Mouse (Mus musculus) left cerebral cortex, postnatal 4 days (tissue): ENCODE results near the gene Lipm. TPM values are rescaled to one million over a fixed set of nuclear protein-coding genes. Genes with fewer than 3 reads are reported as not detected.

ENCODE experiments used
- DNase-seq: peaks from one replicate; pipeline ENCODE4 v3.0.0-alpha.2; 2022
- intact Hi-C: fragments of 180-260 bp; cut with DNase I; formaldehyde crosslinking; loops from one replicate; pipeline ENCODE4 v1.15.1; 2025
- total RNA-seq, 2 experiments: library from RNA; stranded (reverse); gene quantifications; 2 replicates each; pipeline ENCODE4 v1.2.3; 2021

The Lipm gene
- total RNA-seq = under 1 TPM in 1 of 2 experiments, not detected in 1; 0.44 TPM

GRCm38 (mm10) chr19:34100633-34101032, at the start of gene Lipm:
TSS of gene Lipm (plus strand) at chr19:34100933.
- intact Hi-C loops = no loop called here
- no peak for DNase-seq

DNA sequence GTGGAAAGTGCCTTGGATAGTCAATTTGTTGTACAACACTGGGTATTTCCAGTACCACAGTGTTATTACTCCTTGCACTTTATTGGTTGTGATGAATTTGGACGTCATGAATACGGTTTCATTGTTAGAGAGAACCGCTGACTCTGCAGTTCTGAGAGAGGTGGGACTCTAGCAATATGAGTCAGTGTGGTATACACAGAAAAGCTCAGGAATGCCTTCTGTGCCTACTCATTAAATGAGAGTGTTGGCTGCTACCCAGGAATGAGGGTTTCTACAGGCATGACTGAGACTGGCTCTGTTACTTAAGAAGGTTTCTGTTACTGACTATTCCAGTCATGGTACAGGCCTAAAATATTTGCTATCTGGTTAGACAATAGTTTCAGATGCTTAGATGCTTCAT, 49.2 kb upstream of the Lipm start:
- intact Hi-C loops = no loop called here
- DNase-seq = no peak

DNA sequence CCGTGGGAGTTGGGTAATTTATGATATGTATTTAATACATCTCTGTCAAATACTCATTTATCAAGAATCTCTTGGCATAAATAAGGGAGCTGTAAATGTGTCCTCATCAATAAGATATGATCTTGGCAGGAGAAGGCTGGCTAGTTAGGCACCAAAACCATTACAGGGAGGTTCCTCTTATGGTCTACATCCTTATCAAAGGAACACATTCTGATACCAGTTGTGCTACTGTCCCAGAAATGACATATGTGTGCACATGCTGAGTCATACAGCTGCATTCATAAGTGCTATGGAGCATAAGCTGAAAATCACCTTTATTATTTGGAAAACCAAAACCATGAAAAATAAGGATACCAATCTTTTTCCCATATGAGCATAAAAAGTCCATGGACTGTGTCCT, 37.2 kb upstream of the Lipm start:
- intact Hi-C loops = no loop called here
- no peak for DNase-seq

DNA sequence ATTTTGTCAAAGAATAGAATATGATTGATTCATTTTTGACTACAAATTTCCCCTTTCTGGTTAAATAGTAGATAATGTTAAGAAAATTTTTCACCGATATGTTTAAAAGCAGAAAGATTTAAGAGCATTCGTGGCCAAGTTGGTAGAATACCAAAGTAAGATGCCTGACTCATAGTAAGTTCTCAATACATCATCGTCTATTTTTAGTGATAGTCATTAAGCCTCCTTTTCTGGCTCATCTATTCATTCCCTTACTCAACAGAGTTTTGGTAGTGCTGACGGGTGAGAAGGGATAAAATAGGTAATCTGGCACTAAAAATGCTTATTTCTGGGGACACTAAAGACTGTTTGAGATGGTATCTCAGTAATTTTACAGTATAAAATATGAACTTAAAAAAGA, 36.7 kb upstream of the Lipm start:
- intact Hi-C loops = no loop called here
- no peak for DNase-seq

DNA sequence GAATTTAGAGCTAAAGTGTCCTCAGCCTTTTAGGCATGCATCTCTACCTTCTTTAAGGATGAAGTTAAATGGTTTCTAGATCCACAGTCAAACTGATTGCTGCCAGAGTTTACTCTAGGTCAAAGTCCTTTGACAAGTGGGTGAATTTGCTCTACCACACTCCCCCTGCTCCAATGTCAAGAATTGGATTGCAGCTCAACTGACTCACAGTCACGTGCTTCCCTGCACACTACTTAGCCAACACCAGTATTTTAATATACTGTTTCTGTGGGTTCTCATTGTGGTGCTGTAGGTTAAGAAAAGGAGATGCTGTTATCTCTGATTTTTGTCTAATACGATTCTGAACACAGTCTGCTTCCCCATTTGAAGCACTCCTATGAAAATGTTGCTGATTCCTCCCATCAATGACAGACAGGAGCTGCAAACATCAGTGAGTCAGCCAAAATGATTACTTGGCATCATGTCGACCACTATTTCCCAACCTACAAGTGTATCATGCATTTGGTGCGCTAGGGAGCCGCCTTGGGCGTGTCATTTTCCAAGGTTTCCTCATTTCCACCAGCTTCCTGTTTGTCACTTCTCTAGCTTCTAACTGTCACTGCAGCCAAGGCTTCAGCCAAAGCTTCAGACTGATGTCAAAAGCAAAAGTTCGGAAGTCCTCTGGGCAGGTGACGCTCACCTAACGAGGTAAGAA, 33.8 kb upstream of the Lipm start, which contains the start of gene Lipn:
TSS of gene Lipn (plus strand) at position 580 of the 694 bp plus-strand sequence.
- intact Hi-C loops = no loop called here

DNA sequence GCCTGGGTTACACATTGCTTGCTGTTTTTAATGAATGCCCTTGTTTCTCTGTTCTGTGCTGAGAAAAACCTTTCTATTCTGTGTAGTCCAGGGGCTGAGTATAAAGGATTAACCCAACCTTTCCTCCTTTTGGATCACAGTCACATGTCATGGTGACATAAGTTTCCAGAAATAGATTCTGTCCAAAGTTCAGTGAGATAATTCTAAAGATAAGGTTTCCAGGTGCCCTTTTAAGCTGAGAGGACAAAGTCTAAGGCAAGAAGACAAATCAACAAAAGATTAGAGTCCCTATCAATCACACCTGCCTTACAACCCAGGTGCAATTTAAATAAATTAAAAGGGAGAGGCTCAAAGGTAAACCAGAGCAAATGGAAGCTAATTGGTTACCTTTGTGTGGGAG, 26.5 kb upstream of the Lipm start:
- no peak for DNase-seq
- intact Hi-C loops = no loop called here

More for the DNA sequence above, 33.8 kb upstream of the Lipm start, which contains the start of gene Lipn:
- DNase-seq = no peak

- no peak for DNase-seq
- intact Hi-C loops = no loop called here
Measured at GRCm38 (mm10) chr19:34078130-34078529, 22.6 kb upstream of the Lipm start.

GRCm38 (mm10) chr19:34089011-34089680, 11.6 kb upstream of the Lipm start:
- intact Hi-C loops = no loop called here

DNA sequence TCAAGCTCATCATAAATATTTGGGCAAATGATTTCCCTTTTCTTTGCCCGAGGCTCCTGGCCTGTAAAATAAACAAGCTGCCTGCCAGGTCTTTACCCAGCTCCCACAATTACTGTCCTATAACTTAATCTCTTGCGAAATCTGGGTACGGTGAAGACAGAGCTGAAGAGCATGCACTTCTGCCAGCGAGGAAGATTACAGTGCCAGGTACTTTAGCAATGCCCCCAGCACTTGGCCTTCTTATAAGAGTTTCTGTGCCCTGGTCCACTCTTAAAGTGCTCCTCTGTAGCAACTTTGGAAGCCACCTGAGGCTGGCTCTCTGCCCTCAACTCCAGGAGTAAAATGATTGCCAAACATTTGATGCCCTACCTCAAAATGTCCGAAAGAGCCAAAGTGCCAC, 5.4 kb upstream of the Lipm start:
- intact Hi-C loops = no loop called here
- no peak for DNase-seq

More at GRCm38 (mm10) chr19:34089011-34089680, 11.6 kb upstream of the Lipm start:
- peak; percentile 43 for DNase-seq

DNA sequence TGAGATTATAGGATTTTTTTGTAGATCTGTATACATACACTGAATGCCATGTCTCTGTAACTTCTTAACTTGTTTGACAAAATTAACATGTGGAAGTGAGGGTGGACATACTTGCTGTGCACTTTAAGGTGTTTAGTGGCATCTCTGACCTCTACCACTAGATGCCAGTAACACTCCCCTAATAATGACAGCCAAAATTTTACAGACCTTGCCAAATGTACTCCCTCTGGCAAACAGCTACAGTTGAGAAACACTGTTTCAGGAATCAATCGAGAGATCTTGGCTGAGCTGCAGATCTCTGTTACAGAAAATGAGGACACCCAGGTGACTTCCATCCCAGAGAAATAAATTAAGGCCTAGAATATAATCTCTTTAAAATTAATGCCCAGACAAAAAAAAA, 4.5 kb upstream of the Lipm start:
- DNase-seq = no peak
- intact Hi-C loops = no loop called here

DNA sequence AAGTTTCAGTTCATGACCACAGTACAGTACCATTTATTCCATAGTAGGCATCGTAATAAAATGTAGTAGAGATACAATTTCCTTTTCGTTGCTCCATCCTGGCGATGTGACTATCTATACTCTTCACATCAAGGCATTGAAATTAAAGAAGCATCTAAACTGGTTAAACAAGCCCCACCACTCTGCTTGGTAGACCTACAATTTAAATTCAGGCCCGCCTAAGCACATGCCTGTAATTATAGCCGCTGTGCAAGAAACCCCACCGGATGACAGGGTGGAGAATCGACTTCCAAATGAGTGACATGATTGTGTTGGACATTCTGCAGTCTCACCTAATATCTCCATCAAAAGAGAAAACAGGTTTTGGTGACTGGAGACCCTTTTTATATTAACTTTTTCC, 1.2 kb downstream of the Lipm start:
- intact Hi-C loops = no loop called here
- no peak for DNase-seq

DNA sequence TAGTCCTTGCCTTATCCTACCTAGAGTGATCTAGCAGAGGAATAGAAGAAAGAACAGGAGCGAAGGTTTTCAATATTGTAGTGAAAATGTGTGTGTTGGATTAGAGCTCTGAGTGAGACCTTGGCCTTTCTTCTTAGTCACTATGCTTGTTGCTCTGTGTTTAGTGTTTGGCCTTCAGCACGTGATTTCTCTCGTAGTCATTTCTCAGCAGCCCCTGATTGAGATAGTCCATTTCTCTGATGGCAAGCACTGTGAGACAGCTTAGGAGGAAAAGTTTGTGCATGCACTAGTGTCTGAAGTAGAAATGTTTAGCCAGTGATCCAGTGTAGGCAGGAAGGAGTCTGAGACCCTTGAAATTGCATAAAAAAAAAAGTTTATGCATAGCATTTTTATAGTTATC, 4.1 kb downstream of the Lipm start:
- no peak for DNase-seq
- intact Hi-C loops = no loop called here

DNA sequence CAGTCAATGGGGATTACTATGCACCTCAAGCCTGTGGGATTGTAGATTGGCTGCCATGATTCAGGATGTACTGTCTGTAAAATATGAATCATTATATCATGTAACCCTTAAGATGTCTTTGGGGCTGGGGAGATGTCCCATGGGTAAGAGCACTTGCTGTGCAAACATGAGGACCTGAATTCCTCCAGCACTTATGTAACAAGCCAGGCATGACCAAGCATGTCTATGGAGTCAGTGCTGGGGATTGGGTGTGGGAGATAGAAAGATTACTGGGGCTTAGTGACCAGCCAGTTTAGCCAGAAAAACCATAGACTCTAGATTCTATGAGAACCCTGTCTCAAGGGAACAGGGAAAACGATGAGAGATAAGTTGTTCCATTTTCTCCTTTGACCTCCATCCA, 18.4 kb downstream of the Lipm start:
- intact Hi-C loops = no loop called here
- DNase-seq = no peak

DNA sequence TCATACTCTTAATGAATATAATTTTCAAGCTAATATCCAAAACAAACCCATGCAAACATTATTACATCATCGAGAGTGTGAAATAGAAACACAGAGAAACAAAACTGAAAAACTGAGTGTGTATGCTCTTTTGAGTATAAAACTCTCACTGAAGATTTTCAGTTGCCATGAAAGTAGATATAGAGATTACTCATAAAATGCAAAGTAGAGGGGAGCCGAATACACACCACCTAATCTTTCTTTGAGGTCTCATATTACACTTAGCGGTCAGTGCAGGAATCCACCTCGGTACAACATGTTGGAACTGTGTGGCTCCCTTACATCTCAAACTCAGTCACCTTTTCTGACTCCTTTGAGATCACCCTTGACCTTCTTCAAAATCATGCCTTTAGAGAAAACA, 18.9 kb downstream of the Lipm start:
- DNase-seq = no peak
- intact Hi-C loops = no loop called here

GRCm38 (mm10) chr19:34120107-34120731, 19.5 kb downstream of the Lipm start:
- DNase-seq = no peak
- intact Hi-C loops = no loop called here

DNA sequence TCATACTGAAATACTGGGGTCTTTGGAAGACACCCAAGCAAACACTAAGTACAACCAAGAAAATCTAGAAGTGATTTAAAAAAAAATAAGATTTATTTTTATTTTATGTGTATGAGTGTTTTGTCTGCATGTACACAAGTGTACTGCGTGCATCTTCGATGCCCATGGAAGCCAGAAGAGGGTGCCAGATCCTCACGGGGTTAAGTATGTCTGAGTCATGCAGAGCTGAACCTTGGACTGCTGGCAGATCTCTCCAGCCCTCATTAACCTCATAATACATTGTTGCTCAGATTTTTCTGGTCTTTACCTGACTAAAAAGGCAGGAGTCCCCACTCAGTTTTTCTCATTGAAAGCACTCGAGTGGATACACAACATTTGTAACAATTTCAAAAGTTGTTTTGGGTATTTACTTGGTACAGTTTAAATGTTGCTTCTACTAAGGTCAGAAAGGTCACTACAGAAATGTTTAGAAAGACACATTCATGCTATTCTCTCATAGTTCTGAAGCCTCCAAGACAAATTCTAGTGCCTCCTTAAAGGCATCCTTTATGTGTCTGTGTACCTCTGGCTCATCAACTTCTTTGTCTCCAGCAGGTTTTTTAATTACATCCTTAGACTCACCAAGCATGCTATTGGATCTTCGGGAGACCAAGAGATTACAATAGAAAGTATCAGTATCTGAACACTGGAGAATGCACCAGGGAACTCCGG, 38.1 kb downstream of the Lipm start:
- DNase-seq = no peak
- intact Hi-C loops = no loop called here

DNA sequence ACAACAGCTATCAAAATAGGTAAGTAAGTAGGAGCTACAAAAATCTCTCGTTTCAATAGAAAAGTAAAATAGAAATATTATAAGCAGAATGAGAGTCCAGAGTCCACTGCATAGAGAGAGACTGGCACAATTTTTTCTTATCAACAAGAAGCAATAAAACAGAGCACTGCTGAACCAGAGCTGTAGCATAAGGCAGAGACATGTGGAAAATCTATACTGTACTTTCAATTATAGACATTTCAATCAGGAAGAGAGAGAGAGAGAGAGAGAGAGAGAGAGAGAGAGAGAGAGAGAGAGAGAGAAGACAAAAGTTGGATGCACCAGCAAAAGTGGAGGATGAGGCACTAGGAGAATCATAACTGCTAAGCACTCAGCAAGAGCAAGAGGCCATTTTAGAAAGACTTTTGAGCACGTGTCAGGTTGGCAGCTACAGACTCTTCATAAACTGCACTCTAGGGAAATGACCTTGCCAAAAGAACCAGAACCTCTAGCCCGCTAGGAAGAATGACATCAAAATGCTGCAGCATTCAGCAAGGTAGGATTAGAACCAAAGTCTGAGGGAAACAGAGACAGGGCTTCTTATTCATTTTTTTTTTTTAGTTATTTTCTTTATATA, 38.8 kb downstream of the Lipm start:
- no peak for DNase-seq
- intact Hi-C loops = no loop called here

DNA sequence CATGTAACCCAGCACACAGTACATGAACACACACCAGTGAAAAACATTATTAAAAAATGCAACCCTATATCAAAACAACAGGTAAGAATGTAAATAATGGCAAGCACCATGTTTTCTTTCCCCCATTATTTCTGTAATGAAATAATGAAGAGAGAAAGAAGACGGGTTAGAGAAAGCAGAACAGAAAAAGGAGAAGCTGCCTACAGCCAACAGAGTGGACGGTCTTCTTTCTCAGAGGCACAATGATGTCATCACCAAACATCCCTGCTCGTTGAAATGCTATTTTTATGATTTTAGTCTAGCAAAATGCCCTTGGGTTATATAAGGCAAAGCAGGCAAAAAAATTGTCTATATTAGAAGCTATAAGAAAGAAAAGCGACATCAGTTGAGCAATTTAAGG, 47.7 kb downstream of the Lipm start:
- intact Hi-C loops = no loop called here
- DNase-seq = no peak

DNA sequence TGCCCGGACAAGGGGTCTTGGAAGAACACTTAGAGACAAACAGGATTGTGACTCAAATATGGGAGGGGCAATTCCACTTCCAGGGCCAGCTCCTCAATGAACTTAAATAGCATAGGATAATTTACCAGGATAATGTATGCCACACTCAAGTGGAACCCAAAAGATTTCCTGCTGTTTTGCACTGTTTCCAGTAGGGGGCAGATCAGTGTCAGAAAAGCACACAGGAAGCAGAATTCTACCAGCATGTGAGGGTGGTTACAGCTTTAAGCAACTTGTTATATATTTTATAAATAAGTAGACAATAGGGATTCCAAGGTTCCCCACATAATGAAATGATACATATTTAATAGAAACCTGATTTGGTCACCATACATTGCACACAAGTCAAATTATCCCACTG, 51.2 kb downstream of the Lipm start:
- intact Hi-C loops = no loop called here
- no peak for DNase-seq

DNA sequence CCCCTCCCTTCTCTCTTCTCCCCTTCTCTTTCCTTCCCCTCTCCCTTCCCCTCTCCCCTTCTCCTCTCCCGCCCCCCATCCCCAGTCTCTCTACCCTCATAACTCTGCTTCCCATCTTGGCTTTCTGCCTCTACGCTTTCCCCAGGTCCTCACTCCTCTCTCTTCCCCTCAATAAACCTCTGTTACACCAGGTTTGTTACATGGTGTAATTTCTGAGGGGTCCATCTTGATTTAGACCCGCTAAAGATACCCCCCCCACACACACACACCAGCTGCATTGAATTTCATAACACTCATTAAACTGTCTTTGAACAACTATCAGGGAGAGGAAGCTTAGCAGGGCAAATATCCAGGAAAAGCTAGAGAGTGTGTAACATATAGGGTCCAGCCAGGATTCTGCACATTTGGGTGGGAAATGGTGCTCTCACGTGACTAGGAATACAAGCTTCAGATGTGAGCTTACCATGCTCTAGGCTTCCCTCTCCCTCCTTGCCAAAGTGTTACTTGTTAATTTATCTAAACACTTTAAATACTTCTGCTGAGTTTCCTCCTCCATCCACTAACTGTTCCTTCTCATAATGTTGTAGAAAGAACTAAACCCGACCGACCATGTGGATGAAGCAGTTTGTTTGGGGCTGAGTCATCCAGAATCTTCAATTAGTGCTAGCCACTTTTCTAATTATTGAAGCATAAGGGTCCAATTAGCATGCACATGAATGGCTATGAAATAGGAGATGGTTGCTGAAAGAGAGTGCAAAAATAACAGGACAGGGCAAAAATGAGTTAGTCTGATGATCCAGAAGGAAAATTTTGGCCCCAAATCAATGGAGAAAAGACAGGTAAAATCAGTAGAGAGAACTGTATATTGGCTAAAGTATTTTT, 52.8 kb downstream of the Lipm start:
- intact Hi-C loops = no loop called here
- no peak for DNase-seq
